Mouse (Mus musculus) urinary bladder, adult 2 months (tissue): Measurements from ENCODE around the gene Celf1. TPM values are rescaled to one million over a fixed set of nuclear protein-coding genes. Genes with fewer than 3 reads are reported as not detected.
"Not testable (repeated sequence)": the region's sequence is repeated elsewhere in the genome, so short reads cannot be mapped to it uniquely, and the experiment has no call there.

Experiments used
- DNase-seq: peaks from one replicate; pipeline ENCODE4 v3.0.0; 2022; ENCODE audit warnings: low spot score
- polyA plus RNA-seq: library from polyadenylated mRNA; depleted of rRNA; stranded (reverse); fragments of >200 nt; gene quantifications from 2 replicates; pipeline ENCODE4 v1.2.3, GENCODE M21; 2012

The Celf1 gene
- polyA plus RNA-seq, 1 experiment, result 90.7 TPM

DNA sequence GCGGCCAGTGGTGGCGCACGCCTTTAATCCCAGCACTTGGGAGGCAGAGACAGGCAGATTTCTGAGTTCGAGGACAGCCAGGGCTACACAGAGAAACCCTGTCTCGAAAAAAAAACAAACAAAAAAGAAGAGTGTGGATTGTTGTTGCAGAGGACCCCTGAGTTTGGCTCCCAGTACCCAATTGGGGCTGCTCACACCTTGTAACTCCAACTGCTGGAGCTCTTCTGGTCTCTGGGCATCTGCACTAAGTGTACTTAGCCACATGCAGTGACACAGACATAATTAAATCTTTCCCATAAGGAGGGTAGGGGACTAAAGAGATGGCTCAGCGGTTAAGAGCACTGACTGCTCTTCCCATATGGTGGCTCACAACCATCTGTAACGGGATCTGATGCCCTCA, 82.1 kb downstream of the Celf1 start:
- not testable (repeated sequence) for DNase-seq

DNA sequence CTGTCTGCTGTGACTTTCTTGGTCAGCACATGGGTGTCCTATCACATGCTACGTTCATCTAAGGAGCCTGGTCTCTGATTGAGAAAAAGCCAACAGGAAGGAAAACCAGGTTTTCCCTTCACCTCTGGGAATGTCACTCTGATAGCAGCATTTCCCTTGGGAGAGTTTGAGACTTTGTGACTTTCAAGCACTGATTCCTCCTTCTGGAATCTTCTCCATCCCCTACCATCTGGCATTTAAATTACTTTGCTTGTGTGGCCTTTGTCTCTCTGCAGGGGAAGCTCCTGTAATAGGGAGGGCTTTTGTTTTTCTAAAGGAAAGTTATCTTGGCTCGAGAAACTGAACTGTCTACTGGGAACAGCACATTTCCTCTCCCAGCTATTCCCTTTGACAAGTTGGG, 82.9 kb downstream of the Celf1 start:
- no peak for DNase-seq

DNA sequence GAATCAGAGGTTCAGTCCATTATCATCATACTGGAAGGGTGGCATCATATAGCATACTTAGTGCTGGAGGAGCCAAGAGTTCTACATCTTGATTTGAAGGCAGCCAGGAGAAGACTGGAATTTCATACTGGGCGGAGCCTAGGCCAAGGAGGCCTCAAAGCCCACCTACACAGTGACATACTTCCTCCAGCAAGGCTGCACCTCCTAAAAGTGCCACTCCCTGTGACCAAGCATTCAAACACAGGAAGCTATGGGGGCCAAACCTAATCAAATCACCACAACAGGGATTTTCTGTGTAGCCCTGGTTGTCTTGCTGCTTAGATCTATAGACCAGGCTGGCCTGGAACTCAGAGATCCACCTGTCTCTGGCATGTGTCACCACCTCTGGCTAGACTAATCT, 83.8 kb downstream of the Celf1 start:
- no peak for DNase-seq

DNA sequence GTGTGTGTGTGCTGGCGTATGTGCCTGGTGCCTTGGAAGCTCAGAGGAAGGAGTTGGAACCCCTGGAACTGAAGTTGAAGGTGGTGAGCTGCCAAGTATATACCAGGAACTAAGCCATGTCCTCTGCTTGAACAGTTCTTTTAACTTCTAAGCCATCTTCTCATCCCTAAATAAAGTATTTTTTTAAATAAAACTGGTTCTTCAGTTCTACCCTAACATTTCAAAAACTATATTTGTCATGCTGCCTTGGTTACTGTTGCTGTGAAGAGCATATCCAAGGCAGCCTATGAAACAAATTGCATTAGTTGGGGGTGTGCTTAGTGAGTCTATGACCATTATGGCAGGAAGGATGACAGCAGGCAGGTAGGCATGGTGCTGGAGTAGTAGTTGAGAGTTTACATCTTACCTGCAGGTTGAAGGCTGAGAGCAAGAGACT, 84.9 kb downstream of the Celf1 start:
- DNase-seq, result no peak

DNA sequence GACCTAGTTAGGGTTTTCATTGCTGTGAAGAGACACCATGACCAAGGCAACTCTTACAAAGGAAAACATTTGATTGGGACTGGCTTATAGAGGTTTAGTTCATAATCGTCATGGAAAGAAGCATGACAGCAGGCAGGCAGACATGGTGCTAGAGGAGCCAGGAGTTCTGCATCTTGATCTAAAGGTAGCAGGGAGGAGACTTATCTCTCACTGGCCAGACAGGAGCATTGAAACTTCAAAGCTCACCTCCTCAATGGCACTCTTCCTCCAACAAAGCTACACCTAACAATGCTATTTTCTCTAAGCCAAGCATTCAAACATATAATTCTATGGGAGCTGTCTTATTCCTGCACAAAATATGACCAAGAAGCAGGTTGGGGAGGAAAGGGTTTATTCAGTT, 86.3 kb downstream of the Celf1 start:
- DNase-seq, result no peak

DNA sequence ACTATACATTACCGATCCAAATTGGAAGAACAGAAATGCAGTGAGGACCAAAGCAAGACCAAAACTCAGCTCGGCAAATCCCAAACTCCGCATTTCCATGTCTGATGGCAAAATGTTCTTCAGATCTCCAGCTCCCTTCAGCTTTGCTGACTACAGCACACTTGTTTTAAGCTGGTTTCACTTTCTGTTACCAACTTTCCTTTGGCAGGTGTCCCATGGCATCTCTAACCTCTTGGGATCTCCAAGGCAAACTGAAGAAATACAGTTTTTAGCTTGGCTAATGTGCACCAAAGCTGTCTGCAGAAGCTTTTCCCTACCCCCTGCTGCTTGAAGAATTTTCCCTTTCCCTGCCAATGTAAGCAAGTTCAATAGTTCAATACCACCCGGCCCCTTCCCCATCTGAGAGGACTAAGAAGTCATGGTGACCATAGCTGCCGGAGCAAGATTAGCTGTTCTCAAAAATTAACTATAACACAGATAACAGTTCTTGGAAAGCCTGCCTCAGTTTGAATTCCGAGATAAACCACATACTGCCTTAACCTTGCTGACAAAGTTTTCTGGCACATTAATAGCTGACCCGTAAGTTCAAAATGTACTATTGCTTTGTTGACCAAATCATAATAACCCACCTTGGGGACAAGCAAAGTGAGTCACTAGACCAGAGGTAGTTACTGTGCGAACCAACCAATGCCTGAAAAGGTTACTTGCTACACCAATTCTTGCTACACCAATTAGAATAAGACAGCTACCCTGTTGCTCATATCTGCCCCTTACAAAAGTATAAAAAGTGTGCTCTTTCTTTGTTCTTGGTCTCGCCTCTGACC, 87.4 kb downstream of the Celf1 start:
- DNase-seq, result no peak

DNA sequence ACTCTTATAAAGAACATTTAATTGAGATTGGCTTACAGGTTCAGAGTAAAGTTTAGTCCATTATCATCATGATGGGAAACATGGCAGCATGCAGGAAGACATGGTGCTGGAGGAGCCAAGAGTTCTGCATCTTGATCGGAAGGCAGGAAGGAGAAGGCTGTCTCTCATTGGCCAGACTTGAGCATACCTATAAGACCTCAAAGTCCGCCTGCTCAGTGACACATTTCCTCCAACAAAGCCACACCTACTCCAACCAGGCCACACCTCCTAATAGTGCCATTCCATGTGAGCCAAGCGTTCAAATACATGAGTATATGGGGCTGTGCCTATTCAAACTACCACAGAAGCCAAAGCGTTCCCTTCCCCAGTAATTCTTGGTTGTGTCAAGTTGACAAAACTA, 91.0 kb downstream of the Celf1 start:
- DNase-seq, result no peak

DNA sequence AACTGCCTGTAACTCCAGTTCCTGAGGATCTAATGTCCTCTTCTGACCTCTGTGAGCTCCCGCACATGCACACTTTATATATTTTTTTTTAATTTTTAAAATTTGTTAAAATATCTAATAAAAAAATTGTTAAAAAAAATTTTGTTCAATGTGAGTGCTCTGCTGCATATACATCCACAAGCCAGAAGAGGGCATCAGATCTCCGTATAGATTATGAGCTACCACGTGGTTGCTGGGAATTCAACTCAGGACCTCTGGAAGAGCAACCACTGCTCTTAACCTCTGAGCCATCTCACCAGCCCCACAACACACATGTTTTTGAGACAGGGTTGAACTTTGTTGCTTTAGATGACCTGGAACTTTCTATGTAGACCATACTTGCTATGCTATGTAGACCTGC, 92.8 kb downstream of the Celf1 start:
- DNase-seq, result no peak

DNA sequence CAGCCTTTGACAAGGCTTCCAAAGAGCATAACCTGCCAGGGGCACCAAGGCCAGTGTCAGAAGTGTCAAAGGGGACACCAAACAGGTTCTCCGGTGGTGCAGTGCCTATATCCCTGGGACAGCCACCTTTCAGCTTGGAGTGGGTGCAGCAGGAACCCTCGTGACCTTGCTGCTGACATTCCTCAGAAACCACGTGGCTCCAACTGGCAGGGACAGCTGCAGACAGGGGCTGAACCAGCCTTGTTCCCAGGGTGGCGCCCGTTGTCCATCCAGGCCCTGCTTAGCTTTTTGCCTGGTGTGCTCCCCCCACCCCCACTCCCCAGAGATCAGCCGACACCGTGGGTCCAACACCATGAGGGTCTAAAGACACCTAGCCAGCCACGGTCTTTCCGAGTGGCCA, 95.2 kb downstream of the Celf1 start, which contains the start of gene Rapsn:
Gene Rapsn (plus strand): TSS at position 236 of the 400 bp plus-strand sequence.
- DNase-seq, result no peak

DNA sequence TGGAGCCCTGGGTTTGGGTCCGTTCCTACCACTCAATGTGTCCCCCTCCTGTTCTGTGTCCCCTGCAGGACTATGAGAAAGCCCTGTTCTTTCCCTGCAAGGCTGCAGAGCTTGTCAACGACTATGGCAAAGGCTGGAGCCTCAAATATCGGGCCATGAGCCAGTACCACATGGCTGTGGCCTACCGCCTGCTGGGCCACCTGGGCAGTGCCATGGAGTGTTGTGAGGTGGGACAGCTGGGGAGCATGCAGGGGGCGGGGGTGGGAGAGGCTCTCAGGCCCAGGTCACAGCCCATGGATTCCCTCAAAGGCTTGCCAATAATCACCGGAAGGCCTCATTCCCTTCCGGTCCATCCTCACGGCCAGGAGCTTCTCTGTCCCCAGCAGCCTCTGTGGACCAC, 101.6 kb downstream of the Celf1 start:
- no peak for DNase-seq

DNA sequence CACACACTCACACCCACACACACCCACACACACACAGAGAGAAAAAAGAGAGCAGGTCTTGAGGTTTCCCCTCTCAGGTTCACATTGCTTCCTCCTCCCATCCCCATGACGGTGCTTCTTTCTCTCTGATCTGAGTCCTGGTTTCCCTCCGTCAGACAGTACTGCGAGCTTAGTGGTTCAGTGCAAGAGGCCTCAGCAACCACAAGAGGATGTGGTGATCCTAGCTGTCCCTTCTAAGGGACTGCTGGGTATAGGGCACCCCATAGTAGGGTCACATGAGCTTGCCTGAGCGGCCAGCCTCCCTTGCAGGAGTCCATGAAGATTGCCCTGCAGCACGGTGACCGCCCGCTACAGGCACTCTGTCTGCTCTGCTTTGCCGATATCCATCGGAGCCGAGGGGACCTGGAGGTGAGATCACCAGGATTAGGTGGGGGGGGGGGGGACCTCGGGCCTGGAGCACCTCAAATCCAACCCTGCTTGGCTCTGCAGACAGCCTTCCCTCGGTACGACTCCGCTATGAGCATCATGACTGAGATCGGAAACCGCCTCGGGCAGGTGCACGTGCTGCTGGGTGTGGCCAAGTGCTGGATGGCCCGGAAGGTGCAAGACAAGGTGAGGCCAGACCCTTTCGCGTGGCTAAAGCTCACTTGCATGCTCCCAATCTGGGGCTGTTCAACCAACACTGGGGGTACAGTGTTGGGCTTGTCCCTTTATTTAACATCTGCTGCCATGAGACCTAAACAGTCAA, 102.6 kb downstream of the Celf1 start:
- DNase-seq, result no peak

DNA sequence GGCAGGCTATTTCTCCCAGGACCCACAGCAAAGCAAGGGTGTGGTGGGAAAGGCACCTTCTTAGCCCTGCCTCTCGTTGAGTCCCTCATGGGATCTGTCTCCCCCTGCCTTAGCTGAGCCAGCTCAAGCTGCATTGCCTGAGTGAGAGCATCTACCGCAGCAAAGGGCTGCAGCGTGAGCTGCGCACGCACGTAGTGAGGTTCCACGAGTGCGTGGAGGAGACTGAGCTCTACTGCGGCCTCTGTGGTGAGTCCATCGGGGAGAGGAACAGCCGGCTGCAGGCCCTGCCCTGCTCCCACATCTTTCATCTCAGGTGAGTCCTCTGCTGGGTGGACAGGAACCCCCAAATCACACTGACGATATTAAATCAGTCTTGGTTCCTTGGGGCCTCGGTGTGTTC, 104.5 kb downstream of the Celf1 start:
- no peak for DNase-seq

DNA sequence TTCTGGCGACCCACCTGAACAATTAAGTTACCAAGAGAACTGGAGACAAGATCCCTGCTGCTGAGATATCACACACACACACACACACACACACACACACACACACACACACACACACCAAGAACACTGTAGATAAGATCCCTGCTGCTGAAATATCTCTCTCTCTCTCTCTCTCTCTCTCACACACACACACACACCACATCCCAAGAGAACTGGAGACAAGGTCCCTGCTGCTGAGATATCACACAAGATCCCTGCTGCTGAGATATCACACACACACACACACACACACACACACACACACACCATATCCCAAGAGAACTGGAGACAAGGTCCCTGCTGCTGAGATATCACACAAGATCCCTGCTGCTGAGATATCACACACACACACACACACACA, 105.6 kb downstream of the Celf1 start:
- not testable (repeated sequence) for DNase-seq

DNA sequence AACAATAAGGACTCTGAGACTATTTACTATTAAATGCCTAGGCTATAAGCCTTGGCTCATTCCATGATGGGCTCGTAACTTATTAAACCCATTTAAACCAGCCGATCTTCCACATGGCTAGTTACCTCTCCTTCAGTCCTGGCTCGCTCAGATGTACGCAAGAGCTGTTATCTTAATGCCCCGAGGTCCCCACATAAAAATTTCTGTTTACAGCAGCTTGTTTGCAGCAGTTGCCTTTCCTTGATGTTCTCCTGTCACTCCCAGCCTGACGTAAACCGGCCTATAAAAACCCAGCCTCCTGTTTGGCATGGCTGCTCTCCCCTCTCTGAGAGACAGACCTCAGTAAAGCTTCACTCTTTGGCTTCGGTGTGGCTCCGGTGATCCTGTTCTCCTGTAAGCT, 107.2 kb downstream of the Celf1 start:
- no peak for DNase-seq

DNA sequence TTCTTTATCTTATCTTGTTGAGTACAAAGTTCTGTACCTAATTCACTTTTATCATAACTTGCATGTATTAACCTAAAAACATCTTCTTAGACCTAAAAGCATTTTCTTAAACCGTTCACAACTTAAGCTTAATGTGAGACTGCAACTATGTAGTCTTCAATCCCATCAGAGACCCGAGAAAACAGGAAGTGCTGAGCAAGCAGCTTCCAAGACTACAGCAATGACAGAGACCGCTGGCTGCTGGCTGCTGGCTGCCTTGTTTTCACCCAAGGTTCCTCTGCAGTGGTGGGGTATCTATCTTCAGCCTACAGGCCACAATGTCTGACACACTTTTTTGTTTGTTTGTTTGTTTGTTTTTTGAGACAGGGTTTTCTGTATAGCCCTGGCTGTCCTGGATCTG, 111.7 kb downstream of the Celf1 start:
- no peak for DNase-seq

DNA sequence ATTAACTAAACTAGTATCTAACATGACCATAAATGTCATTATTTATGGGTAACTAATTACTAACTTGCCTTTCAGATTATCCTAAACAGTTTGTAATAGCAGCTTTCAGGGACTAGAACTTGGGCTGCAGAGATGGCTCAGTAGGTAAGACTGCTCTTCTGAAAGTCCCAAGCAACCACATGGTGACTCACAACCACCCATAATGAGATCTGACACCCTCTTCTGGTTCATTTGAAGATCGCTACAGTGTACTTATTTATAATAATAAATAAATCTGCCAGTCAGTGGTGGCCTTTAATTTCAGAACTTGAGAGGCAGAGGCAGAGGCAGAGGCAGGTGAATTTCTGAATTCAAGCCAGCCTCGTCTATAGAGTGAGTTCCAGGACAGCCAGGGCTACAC, 112.6 kb downstream of the Celf1 start:
- no peak for DNase-seq

DNA sequence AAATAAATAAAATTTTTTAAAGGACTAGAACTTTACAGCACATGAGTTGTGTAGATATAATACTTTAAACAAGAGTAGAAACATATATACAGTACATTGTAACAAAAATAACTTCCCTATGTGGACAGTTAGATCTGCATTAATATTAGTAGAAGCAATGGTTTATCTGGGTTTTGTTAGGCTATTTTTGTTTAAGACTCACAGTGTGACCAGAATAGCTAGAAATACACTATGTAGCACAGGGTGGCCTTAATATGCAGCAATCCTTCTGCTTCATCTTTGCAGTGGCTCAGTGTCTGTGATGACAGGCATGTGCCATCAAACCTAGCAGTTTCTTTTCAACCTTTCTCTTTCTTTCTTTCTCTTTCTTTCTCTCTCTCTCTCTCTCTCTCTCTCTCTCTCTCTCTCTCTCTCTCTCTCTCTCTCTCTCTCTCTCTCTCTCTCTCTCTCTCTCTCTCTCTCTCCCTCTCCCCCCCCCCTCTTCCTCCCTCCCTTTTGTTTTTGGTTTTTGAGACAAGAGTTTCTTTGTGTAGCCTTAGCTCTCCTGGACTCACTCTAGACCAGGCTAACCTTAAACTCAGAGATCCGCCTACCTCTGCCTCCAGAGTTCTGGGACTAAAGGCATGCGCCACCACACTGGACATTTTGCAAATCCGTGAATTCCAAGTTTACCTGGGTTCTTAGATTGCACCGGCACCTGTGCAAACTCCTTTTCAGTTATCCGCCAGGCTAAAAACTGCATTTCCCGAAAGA, 113.2 kb downstream of the Celf1 start:
- DNase-seq, result no peak

DNA sequence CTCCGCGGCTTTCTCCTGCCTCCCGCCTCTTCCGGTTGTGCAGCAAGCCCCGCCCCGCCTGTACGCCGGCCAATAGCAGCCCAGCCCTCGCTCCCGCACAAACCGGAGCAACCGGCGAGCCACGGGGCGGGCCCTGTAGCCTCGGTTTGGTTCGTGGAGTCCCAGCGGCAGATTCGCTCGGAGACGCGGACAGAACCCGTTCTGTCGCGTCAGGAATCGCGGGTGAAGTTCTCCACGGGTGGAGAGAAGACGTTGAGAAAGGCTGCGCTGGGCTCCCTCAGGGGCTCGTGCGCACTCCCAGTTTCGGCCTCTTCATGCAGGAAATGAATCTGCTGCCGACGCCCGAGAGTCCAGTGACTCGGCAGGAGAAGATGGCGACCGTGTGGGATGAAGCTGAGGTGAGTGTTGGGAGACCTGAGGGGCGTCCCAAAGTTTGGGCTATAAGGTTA, 113.8 kb downstream of the Celf1 start, which contains the start of gene Psmc3:
Gene Psmc3 (plus strand): TSS at position 76 of the 449 bp plus-strand sequence.
- peak; percentile 93 for DNase-seq

DNA sequence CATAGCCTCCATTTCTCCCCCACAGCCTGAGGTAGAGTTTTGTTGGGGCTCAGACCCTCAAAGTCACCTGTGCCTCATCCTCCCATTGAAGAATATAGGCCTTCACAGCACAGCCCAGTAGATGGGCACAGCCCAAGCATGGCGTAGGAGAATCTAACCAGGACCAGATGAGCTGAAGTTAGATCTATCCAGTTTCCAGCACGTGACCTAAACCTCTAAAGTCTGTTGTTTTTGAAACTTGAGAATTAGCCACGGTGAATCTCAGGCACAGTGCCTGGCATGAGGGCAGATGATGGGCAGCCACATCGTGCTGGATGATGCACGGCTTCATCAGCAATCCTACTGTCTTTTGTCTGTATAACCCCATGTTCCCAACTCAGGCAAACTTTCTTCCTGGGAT, 118.3 kb downstream of the Celf1 start:
- DNase-seq, result no peak

DNA sequence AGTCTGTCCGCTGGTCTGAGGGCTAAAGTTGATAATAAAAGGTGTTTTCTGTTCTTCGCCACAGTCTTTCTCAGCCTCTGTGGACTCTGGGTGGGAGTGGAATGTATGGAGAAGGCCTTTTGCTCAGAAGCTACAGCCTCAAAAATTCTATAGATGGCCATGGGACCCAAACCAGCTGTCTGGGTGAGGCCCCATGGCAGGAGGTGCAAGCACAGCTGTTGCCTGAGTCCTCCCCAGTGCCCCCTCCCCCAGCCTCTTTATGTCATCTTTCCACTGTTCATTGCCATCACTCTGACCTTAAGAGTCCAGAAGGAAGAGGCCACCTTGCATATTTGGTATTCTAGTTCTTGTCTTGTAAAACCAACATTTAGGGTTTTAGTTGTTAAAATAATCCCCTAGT, 119.2 kb downstream of the Celf1 start:
- no peak for DNase-seq

DNA sequence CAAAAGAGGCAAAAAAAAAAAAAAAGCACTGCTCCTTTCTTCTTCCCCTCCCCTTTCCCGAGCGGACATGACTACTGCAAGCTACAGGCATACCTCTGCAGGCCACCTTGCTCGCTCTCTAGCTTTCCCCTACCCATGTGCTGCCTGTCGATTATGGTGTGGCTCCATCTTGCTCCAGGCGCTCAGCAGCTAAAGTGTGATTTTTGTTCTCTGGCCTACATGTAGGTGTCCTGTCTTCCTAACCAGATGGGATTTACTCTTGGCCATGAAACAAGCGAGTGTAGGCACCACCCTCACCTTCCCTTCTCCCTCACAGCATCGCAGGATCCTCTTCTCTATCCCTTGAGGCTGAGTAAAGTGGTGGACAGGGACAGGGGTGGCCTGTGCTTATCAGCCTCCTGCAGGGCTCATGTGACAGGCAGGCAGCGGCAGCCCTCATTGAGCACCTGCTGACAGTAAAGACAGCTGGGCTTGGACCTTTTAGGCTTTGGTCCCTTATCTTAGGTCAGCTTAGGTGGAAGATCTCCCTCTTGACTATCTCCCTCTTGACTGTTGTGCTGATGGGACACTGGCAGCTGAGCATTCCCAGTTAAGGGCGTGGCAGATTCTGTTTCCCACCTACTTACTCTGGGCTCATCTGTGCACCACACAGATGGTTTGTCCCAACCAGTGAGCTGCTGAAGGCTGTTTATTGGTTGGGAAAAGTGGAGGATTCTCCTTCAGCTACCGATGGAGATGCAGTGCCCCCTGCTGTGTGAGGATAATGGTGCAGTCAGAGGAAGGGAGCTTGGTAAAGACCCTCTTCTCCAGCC, 120.6 kb downstream of the Celf1 start:
- no peak for DNase-seq
